Mouse (Mus musculus): ENCODE data around the gene Rbbp5. TPM values are rescaled to one million over a fixed set of nuclear protein-coding genes. Genes with fewer than 3 reads are reported as not detected.

The Rbbp5 gene
- polyA plus RNA-seq, 1 experiment from 2014 or later, result 33.5 TPM

GRCm38 (mm10) chr1:132528071-132528470 lies 50.9 kb downstream of the Rbbp5 start:
- H3K9me3 ChIP-seq (replicated peaks), result no peaks in the 10 kb centered on the region
- no peak overlapping the region for H3K4me3 ChIP-seq
- no peak for ATAC-seq
- H3K36me3 ChIP-seq, result no peaks in the 10 kb centered on the region
- no peak overlapping the region for H3K9ac ChIP-seq
- H3K27me3 ChIP-seq (replicated peaks), result peaks cover 47% of the 10 kb centered on the region
- no peak overlapping the region for H3K4me2 ChIP-seq
- no peak overlapping the region for H3K27ac ChIP-seq
- 78% methylated on average over 13 of the region's 13 CpGs for WGBS (ENCODE audit: insufficient replicate concordance)
- 0 out of 2 replicates have a peak, but pooled peaks cover 3% of the 10 kb centered on the region for H3K4me1 ChIP-seq

DNA sequence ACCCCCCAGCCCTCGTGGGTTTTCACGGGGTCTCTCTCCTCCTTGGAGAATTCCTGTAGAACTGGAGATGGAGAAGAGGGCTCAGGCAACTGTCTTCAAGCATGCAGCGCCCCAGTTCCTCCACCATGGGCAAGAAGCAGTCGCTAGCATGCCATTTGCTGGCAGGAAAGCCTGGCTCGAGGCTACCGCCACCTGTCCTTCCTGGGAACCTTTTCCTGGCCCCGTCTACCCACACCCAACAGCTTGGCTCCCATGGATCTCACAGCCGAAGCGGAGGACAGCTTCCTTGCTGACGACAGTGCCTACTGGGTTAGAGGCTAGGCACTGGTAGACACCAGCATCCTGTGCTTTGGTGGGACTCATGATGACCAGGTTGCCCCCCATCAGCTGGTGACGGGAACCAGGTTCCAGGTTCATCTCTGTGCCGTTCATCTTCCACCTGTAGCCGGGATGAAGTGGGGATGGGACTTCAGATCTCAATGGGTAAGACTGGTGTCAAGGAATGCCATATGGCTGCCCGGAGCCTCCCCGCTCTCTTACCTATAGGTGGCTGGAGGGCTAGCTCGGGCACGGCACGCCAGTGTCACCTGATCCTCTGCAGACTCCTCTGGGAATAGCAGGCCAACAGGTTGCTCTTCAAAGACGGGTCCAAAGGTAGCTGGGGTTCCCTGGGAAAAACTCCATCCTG lies 51.6 kb downstream of the Rbbp5 start:
- H3K27me3 ChIP-seq (replicated peaks), result peaks cover 50% of the 10 kb centered on the region

GRCm38 (mm10) chr1:132530631-132531191 lies 53.5 kb downstream of the Rbbp5 start:
- ATAC-seq, result no peak
- WGBS (ENCODE audit: insufficient replicate concordance), result 2% methylated on average over 5 of the region's 5 CpGs
- Histone ChIP-seq H3K4me2 (no peak overlapping the region), H3K9me3 (replicated peaks) (no peaks in the 10 kb centered on the region), H3K36me3 (no peaks in the 10 kb centered on the region), H3K27ac (no peak overlapping the region), H3K4me3 (no peak overlapping the region), H3K9ac (no peak overlapping the region), H3K4me1 (0 out of 2 replicates have a peak, but pooled peaks cover 3% of the 10 kb centered on the region), H3K27me3 (replicated peaks) (peaks cover 62% of the 10 kb centered on the region)

More for the DNA sequence above, 51.6 kb downstream of the Rbbp5 start:
- Histone ChIP-seq H3K4me2 (no peak overlapping the region), H3K9ac (no peak overlapping the region), H3K27ac (no peak overlapping the region), H3K9me3 (replicated peaks) (no peaks in the 10 kb centered on the region), H3K4me3 (no peak overlapping the region), H3K36me3 (no peaks in the 10 kb centered on the region), H3K4me1 (0 out of 2 replicates have a peak, but pooled peaks cover 3% of the 10 kb centered on the region)
- WGBS (ENCODE audit: insufficient replicate concordance), result 69% methylated on average over 19 of the region's 19 CpGs
- ATAC-seq, result no peak

DNA sequence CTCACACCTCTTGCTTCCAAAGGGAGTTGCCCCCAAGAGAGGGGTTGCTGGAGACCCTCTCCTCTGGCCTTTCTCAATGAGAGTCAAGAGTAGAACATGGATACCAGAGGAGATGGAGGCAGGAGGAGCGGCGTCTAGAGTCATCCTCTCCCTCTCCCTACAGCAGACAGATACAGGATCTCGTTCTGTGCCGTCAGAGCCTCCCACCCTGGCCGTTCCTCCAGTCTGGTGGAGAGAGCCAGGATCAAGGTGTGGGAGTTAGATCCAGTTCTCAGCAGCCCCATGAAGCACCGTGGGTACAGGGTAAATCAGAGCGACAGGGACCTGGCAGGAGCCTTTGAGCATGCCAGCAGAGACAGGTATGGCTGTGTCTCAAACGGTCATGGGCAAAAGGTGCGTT lies 55.4 kb downstream of the Rbbp5 start:
- Histone ChIP-seq H3K9me3 (replicated peaks) (no peaks in the 10 kb centered on the region), H3K27me3 (replicated peaks) (peaks cover 65% of the 10 kb centered on the region), H3K36me3 (no peaks in the 10 kb centered on the region), H3K4me1 (0 out of 2 replicates have a peak, but pooled peaks cover 3% of the 10 kb centered on the region), H3K4me2 (no peak overlapping the region), H3K4me3 (no peak overlapping the region), H3K27ac (no peak overlapping the region), H3K9ac (no peak overlapping the region)
- ATAC-seq, result no peak
- WGBS (ENCODE audit: insufficient replicate concordance), result 36% methylated on average over 9 of the region's 9 CpGs

DNA sequence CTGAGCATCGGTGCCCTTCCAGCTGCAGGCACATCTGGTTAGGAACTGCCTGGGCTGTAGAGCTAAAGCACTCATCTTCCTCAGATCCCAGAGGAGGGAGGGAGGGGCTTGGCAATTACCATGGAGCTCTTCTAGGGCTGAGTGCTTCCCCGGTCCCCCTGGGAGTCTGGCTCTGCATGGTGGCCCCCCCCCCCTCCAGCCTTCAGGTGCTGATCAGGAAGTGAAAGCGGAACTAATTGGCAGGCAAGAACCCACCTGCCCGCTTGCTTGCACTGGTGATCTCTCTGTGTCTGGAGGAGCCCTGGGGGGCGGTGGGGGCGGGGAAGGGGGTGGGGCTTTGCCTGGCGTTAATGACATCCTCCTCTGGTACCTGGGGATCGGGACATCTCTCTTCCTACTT lies 56.7 kb downstream of the Rbbp5 start:
- WGBS (ENCODE audit: insufficient replicate concordance), result 7% methylated on average over 7 of the region's 8 CpGs
- Histone ChIP-seq H3K27ac (no peak overlapping the region), H3K4me3 (no peak overlapping the region), H3K4me2 (no peak overlapping the region), H3K4me1 (0 out of 2 replicates have a peak, but pooled peaks cover 3% of the 10 kb centered on the region), H3K9ac (no peak overlapping the region), H3K9me3 (replicated peaks) (no peaks in the 10 kb centered on the region), H3K27me3 (replicated peaks) (peaks cover 68% of the 10 kb centered on the region), H3K36me3 (no peaks in the 10 kb centered on the region)
- ATAC-seq, result no peak

GRCm38 (mm10) chr1:132535541-132535940 lies 58.4 kb downstream of the Rbbp5 start:
- Histone ChIP-seq H3K27me3 (replicated peaks) (peaks cover 79% of the 10 kb centered on the region), H3K27ac (no peak overlapping the region), H3K36me3 (no peaks in the 10 kb centered on the region), H3K4me2 (no peak overlapping the region), H3K9me3 (replicated peaks) (no peaks in the 10 kb centered on the region), H3K4me3 (no peak overlapping the region), H3K4me1 (0 out of 2 replicates have a peak, but pooled peaks cover 3% of the 10 kb centered on the region), H3K9ac (no peak overlapping the region)
- WGBS (ENCODE audit: insufficient replicate concordance), result 77% methylated on average over 4 of the region's 4 CpGs
- ATAC-seq, result no peak

GRCm38 (mm10) chr1:132536416-132536815 lies 59.3 kb downstream of the Rbbp5 start:
- 59% methylated on average over 3 of the region's 3 CpGs for WGBS (ENCODE audit: insufficient replicate concordance)
- no peaks in the 10 kb centered on the region for H3K9me3 ChIP-seq (replicated peaks)
- 0 out of 2 replicates have a peak, but pooled peaks cover 4% of the 10 kb centered on the region for H3K4me1 ChIP-seq
- no peak overlapping the region for H3K4me3 ChIP-seq
- peaks cover 83% of the 10 kb centered on the region for H3K27me3 ChIP-seq (replicated peaks)
- no peak overlapping the region for H3K27ac ChIP-seq
- no peaks in the 10 kb centered on the region for H3K36me3 ChIP-seq
- no peak overlapping the region for H3K9ac ChIP-seq
- no peak overlapping the region for H3K4me2 ChIP-seq
- no peak for ATAC-seq

GRCm38 (mm10) chr1:132537736-132538135 lies 60.6 kb downstream of the Rbbp5 start:
- Histone ChIP-seq H3K9ac (no peak overlapping the region), H3K9me3 (replicated peaks) (no peaks in the 10 kb centered on the region), H3K27me3 (replicated peaks) (peaks cover 84% of the 10 kb centered on the region), H3K36me3 (no peaks in the 10 kb centered on the region), H3K4me2 (no peak overlapping the region), H3K27ac (no peak overlapping the region), H3K4me3 (no peak overlapping the region), H3K4me1 (peaks cover 4% of the 10 kb centered on the region; the same call in 1 of the 2 replicates)
- no peak for ATAC-seq
- WGBS (ENCODE audit: insufficient replicate concordance), result 56% methylated on average over 5 of the region's 5 CpGs

DNA sequence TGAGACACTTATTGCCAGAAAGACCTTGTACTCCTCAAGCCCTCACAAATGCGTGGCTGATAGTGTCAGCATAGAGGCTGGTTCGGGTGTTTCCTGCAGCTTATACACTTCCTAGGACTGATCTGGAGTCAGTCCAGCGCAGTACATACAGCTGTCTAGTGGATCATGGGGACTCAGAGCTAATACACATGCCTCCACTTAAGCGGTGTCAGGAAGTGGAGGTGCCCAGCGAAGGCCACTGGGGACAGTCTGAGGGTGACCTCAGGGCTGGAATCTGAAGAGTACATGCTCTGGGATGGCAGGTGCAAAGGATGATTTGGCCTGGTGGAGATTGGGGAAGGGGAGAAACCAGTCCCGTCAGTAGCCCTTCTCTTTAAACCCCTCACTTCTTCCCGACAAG lies 63.5 kb downstream of the Rbbp5 start:
- Histone ChIP-seq H3K36me3 (no peaks in the 10 kb centered on the region), H3K9ac (no peak overlapping the region), H3K4me3 (no peak overlapping the region), H3K9me3 (replicated peaks) (no peaks in the 10 kb centered on the region), H3K4me1 (peaks cover 4% of the 10 kb centered on the region; the same call in 1 of the 2 replicates), H3K27me3 (replicated peaks) (peaks cover 82% of the 10 kb centered on the region), H3K27ac (no peak overlapping the region), H3K4me2 (no peak overlapping the region)
- ATAC-seq, result no peak
- WGBS (ENCODE audit: insufficient replicate concordance), result 38% methylated on average over 7 of the region's 7 CpGs

GRCm38 (mm10) chr1:132541171-132541823 lies 64.1 kb downstream of the Rbbp5 start:
- Histone ChIP-seq H3K4me1 (peaks cover 4% of the 10 kb centered on the region; the same call in 1 of the 2 replicates), H3K9ac (no peak overlapping the region), H3K9me3 (replicated peaks) (no peaks in the 10 kb centered on the region), H3K4me2 (no peak overlapping the region), H3K36me3 (no peaks in the 10 kb centered on the region), H3K4me3 (no peak overlapping the region), H3K27me3 (replicated peaks) (peaks cover 88% of the 10 kb centered on the region), H3K27ac (no peak overlapping the region)
- no peak for ATAC-seq
- WGBS (ENCODE audit: insufficient replicate concordance), result 6% methylated on average over 14 of the region's 14 CpGs

- 8% methylated on average over 5 of the region's 5 CpGs for WGBS (ENCODE audit: insufficient replicate concordance)
- Histone ChIP-seq H3K36me3 (no peaks in the 10 kb centered on the region), H3K27ac (no peak overlapping the region), H3K4me1 (peaks cover 4% of the 10 kb centered on the region; the same call in 1 of the 2 replicates), H3K9me3 (replicated peaks) (no peaks in the 10 kb centered on the region), H3K4me3 (no peak overlapping the region), H3K27me3 (replicated peaks) (peaks cover 88% of the 10 kb centered on the region), H3K4me2 (no peak overlapping the region), H3K9ac (no peak overlapping the region)
- ATAC-seq, result no peak
Measured at GRCm38 (mm10) chr1:132541824-132542599, 64.8 kb downstream of the Rbbp5 start.

All from liver, embryonic 12.5 days (tissue).